Mouse (Mus musculus): ENCODE data around the gene Ing2. TPM values are rescaled to one million over a fixed set of nuclear protein-coding genes. Genes with fewer than 3 reads are reported as not detected.

The Ing2 gene
- polyA plus RNA-seq, 1 experiment from 2014 or later = 6.5 TPM

DNA sequence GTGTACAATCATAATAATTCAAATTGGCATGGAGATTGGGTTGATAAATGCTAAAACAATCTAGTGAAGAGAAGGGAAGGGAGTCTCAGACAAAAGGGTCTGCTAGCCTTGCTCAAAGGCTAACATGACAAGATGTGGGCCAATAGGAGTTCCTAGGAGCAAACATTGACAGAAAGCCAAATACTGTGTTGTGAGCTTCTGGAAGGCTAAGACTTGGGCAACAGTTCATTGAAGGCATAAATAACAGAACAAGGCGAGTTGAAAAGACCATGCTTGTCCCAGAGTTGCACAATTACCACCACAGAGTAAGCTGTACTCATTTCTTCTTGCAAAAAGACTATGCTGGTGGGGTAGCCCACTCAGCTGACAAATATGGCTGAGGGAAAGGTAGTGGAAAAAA lies 22.3 kb upstream of the Ing2 start:
- Histone ChIP-seq H3K9ac (ENCODE audit: low read depth, low read length) (no peak overlapping the region), H3K9me3 (ENCODE audit: control insufficient read depth, low read length) (peaks cover 5% of the 10 kb centered on the region; the same call in 1 of the 2 replicates), H3K27me3 (replicated peaks; ENCODE audit: control insufficient read depth, insufficient read depth, low read length) (no peaks in the 10 kb centered on the region), H3K36me3 (ENCODE audit: control insufficient read depth, insufficient read depth, low read length) (no peaks in the 10 kb centered on the region), H3K27ac (ENCODE audit: low read depth, low read length) (no peak overlapping the region), H3K4me3 (ENCODE audit: low read length) (no peak overlapping the region), H3K4me2 (ENCODE audit: low read length) (no peak overlapping the region), H3K4me1 (ENCODE audit: control insufficient read depth, insufficient read depth, low read depth, low read length) (no peaks in the 10 kb centered on the region)
- ATAC-seq = no peak
- WGBS = 56% methylated on average over 1 of the region's 1 CpGs

- Histone ChIP-seq H3K4me1 (ENCODE audit: control insufficient read depth, insufficient read depth, low read depth, low read length) (0 out of 2 replicates have a peak, but pooled peaks cover 5% of the 10 kb centered on the region), H3K36me3 (ENCODE audit: control insufficient read depth, insufficient read depth, low read length) (no peaks in the 10 kb centered on the region), H3K4me3 (ENCODE audit: low read length) (no peak overlapping the region), H3K27ac (ENCODE audit: low read depth, low read length) (no peak overlapping the region), H3K27me3 (replicated peaks; ENCODE audit: control insufficient read depth, insufficient read depth, low read length) (no peaks in the 10 kb centered on the region), H3K9ac (ENCODE audit: low read depth, low read length) (no peak overlapping the region), H3K9me3 (ENCODE audit: control insufficient read depth, low read length) (no peaks in the 10 kb centered on the region), H3K4me2 (ENCODE audit: low read length) (no peak overlapping the region)
- 87% methylated on average over 5 of the region's 5 CpGs for WGBS
- ATAC-seq = no peak
Measured at GRCm38 (mm10) chr8:47695431-47696105, 20.2 kb upstream of the Ing2 start.

DNA sequence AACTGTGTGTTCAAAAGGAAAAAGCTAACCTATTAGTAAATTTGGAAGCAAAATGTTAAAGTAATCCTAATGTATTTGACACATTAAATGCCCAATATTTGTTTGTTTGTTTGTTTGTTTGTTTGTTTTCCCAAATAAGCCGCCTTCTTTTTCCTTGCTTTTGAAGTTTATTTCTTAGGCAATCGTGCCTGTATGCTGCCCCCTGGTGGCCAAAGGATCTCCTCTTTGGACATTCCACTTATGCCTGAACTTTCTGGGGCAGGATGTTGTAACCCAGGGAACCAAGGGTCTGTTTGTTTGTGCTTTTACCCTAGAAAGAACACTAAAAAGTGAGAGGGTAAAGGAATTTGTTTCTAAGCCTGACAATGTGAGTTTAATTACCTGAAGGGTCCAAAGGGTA lies 17.8 kb upstream of the Ing2 start:
- H3K9me3 ChIP-seq (ENCODE audit: control insufficient read depth, low read length) = no peaks in the 10 kb centered on the region
- no peak for ATAC-seq
- H3K27me3 ChIP-seq (replicated peaks; ENCODE audit: control insufficient read depth, insufficient read depth, low read length) = no peaks in the 10 kb centered on the region
- no peaks in the 10 kb centered on the region for H3K36me3 ChIP-seq (ENCODE audit: control insufficient read depth, insufficient read depth, low read length)
- H3K4me3 ChIP-seq (ENCODE audit: low read length) = no peak overlapping the region
- H3K4me2 ChIP-seq (ENCODE audit: low read length) = no peak overlapping the region
- WGBS = 10% methylated on average over 2 of the region's 2 CpGs
- H3K27ac ChIP-seq (ENCODE audit: low read depth, low read length) = no peak overlapping the region
- no peak overlapping the region for H3K9ac ChIP-seq (ENCODE audit: low read depth, low read length)
- 0 out of 2 replicates have a peak, but pooled peaks cover 5% of the 10 kb centered on the region for H3K4me1 ChIP-seq (ENCODE audit: control insufficient read depth, insufficient read depth, low read depth, low read length)

DNA sequence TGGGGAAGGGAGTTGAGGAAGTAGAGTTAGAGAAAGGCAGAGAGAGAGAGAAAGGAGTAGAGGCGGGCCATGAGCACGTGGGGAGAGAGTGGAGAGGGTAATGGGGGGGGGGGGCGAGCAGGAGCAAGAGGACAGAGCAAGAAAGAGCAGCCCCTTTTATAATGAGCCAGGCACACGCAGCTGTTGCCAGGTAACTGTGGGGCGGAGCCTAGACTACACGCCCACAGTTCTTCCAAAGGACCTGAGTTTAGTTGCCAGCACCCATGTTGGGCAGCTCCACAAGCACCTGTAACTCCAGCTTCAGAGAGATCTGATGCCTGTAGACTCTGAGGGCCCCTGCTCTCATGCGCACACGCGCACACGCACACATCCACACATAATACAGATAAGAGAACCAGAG lies 16.5 kb upstream of the Ing2 start:
- ATAC-seq = no peak
- Histone ChIP-seq H3K4me2 (ENCODE audit: low read length) (no peak overlapping the region), H3K9ac (ENCODE audit: low read depth, low read length) (no peak overlapping the region), H3K9me3 (ENCODE audit: control insufficient read depth, low read length) (no peaks in the 10 kb centered on the region), H3K4me1 (ENCODE audit: control insufficient read depth, insufficient read depth, low read depth, low read length) (0 out of 2 replicates have a peak, but pooled peaks cover 5% of the 10 kb centered on the region), H3K36me3 (ENCODE audit: control insufficient read depth, insufficient read depth, low read length) (no peaks in the 10 kb centered on the region), H3K27ac (ENCODE audit: low read depth, low read length) (no peak overlapping the region), H3K27me3 (replicated peaks; ENCODE audit: control insufficient read depth, insufficient read depth, low read length) (no peaks in the 10 kb centered on the region), H3K4me3 (ENCODE audit: low read length) (no peak overlapping the region)
- WGBS = 75% methylated on average over 9 of the region's 10 CpGs

DNA sequence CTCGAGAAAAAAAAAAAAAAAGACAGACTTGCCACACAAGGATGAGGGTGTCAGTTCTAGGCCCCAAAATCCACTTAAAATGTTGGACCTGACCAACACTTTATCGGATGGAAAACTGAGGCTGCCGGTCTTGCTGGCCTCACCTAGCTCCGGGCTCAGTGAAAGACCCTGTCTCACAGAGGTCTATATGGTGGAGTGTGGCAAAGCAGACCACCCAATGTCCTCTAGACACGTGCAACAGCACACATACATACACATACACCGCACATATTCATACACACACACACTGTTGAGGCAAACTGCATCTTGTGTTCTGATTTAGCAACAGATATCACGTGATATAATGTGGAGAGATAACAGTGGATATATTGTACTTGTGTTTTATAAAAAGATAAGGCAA lies 15.9 kb upstream of the Ing2 start:
- no peaks in the 10 kb centered on the region for H3K36me3 ChIP-seq (ENCODE audit: control insufficient read depth, insufficient read depth, low read length)
- no peak overlapping the region for H3K4me2 ChIP-seq (ENCODE audit: low read length)
- no peak overlapping the region; the same call in 1 of the 2 replicates for H3K9ac ChIP-seq (ENCODE audit: low read depth, low read length)
- no peak overlapping the region for H3K27ac ChIP-seq (ENCODE audit: low read depth, low read length)
- H3K4me3 ChIP-seq (ENCODE audit: low read length) = no peak overlapping the region
- no peak for ATAC-seq
- H3K9me3 ChIP-seq (ENCODE audit: control insufficient read depth, low read length) = no peaks in the 10 kb centered on the region
- no peaks in the 10 kb centered on the region for H3K27me3 ChIP-seq (replicated peaks; ENCODE audit: control insufficient read depth, insufficient read depth, low read length)
- WGBS = 43% methylated on average over 7 of the region's 7 CpGs
- 0 out of 2 replicates have a peak, but pooled peaks cover 5% of the 10 kb centered on the region for H3K4me1 ChIP-seq (ENCODE audit: control insufficient read depth, insufficient read depth, low read depth, low read length)

- 2% methylated on average over 16 of the region's 16 CpGs for WGBS
- no peak overlapping the region for H3K9ac ChIP-seq (ENCODE audit: low read depth, low read length)
- no peaks in the 10 kb centered on the region for H3K36me3 ChIP-seq (ENCODE audit: control insufficient read depth, insufficient read depth, low read length)
- H3K4me2 ChIP-seq (ENCODE audit: low read length) = peak overlapping the region; percentile 48
- H3K27ac ChIP-seq (ENCODE audit: low read depth, low read length) = no peak overlapping the region
- H3K27me3 ChIP-seq (replicated peaks; ENCODE audit: control insufficient read depth, insufficient read depth, low read length) = no peaks in the 10 kb centered on the region
- peak overlapping the region; percentile 21 for H3K4me3 ChIP-seq (ENCODE audit: low read length)
- H3K9me3 ChIP-seq (ENCODE audit: control insufficient read depth, low read length) = no peaks in the 10 kb centered on the region
- no peak for ATAC-seq
- 0 out of 2 replicates have a peak, but pooled peaks cover 5% of the 10 kb centered on the region for H3K4me1 ChIP-seq (ENCODE audit: control insufficient read depth, insufficient read depth, low read depth, low read length)
Measured at GRCm38 (mm10) chr8:47690674-47691078, 15.3 kb upstream of the Ing2 start.

GRCm38 (mm10) chr8:47689704-47690326 lies 14.5 kb upstream of the Ing2 start:
- Histone ChIP-seq H3K4me2 (ENCODE audit: low read length) (no peak overlapping the region), H3K27me3 (replicated peaks; ENCODE audit: control insufficient read depth, insufficient read depth, low read length) (no peaks in the 10 kb centered on the region), H3K36me3 (ENCODE audit: control insufficient read depth, insufficient read depth, low read length) (no peaks in the 10 kb centered on the region), H3K9ac (ENCODE audit: low read depth, low read length) (no peak overlapping the region), H3K27ac (ENCODE audit: low read depth, low read length) (no peak overlapping the region), H3K9me3 (ENCODE audit: control insufficient read depth, low read length) (no peaks in the 10 kb centered on the region), H3K4me3 (ENCODE audit: low read length) (no peak overlapping the region), H3K4me1 (ENCODE audit: control insufficient read depth, insufficient read depth, low read depth, low read length) (0 out of 2 replicates have a peak, but pooled peaks cover 5% of the 10 kb centered on the region)
- 55% methylated on average over 12 of the region's 12 CpGs for WGBS
- ATAC-seq = no peak

GRCm38 (mm10) chr8:47684441-47684840 lies 9.1 kb upstream of the Ing2 start:
- no peak overlapping the region for H3K4me2 ChIP-seq (ENCODE audit: low read length)
- H3K36me3 ChIP-seq (ENCODE audit: control insufficient read depth, insufficient read depth, low read length) = no peaks in the 10 kb centered on the region
- H3K27me3 ChIP-seq (replicated peaks; ENCODE audit: control insufficient read depth, insufficient read depth, low read length) = no peaks in the 10 kb centered on the region
- H3K27ac ChIP-seq (ENCODE audit: low read depth, low read length) = no peak overlapping the region
- H3K4me3 ChIP-seq (ENCODE audit: low read length) = no peak overlapping the region
- H3K9ac ChIP-seq (ENCODE audit: low read depth, low read length) = no peak overlapping the region
- 86% methylated on average over 5 of the region's 5 CpGs for WGBS
- no peak for ATAC-seq
- no peaks in the 10 kb centered on the region for H3K4me1 ChIP-seq (ENCODE audit: control insufficient read depth, insufficient read depth, low read depth, low read length)
- H3K9me3 ChIP-seq (ENCODE audit: control insufficient read depth, low read length) = no peaks in the 10 kb centered on the region

- H3K27me3 ChIP-seq (replicated peaks; ENCODE audit: control insufficient read depth, insufficient read depth, low read length) = no peaks in the 10 kb centered on the region
- ATAC-seq = no peak
- no peaks in the 10 kb centered on the region for H3K36me3 ChIP-seq (ENCODE audit: control insufficient read depth, insufficient read depth, low read length)
- H3K9me3 ChIP-seq (ENCODE audit: control insufficient read depth, low read length) = no peaks in the 10 kb centered on the region
- no peak overlapping the region for H3K9ac ChIP-seq (ENCODE audit: low read depth, low read length)
- no peak overlapping the region for H3K4me2 ChIP-seq (ENCODE audit: low read length)
- 86% methylated on average over 9 of the region's 9 CpGs for WGBS
- no peak overlapping the region for H3K27ac ChIP-seq (ENCODE audit: low read depth, low read length)
- H3K4me1 ChIP-seq (ENCODE audit: control insufficient read depth, insufficient read depth, low read depth, low read length) = no peaks in the 10 kb centered on the region
- H3K4me3 ChIP-seq (ENCODE audit: low read length) = no peak overlapping the region
Measured at GRCm38 (mm10) chr8:47683994-47684393, 8.6 kb upstream of the Ing2 start.
